Mouse (Mus musculus): Measurements from ENCODE around the gene Plekha7. TPM values are rescaled to one million over a fixed set of nuclear protein-coding genes. Genes with fewer than 3 reads are reported as not detected.
A peak's percentile ranks its signal among the peaks of the same experiment; 100 is the strongest.

Gene Plekha7
- polyA plus RNA-seq, 1 experiment from 2014 or later, result 6.9 TPM

GRCm38 (mm10) chr7:116149568-116149967 is 158.6 kb downstream of the Plekha7 start:
- no peak overlapping the region for H3K27ac ChIP-seq
- H3K4me1 ChIP-seq, result no peaks in the 10 kb centered on the region
- H3K27me3 ChIP-seq (ENCODE audit: low read depth, poor library complexity, severe bottlenecking), result no peaks in the 10 kb centered on the region
- WGBS, result 71% methylated on average over 4 of the region's 4 CpGs
- no peaks in the 10 kb centered on the region for H3K9me3 ChIP-seq (replicated peaks)
- no peak for DNase-seq (ENCODE audit: low spot score)
- H3K4me3 ChIP-seq, result no peak overlapping the region
- H3K36me3 ChIP-seq, result no peaks in the 10 kb centered on the region

- no peak for DNase-seq (ENCODE audit: low spot score)
- no peaks in the 10 kb centered on the region for H3K4me1 ChIP-seq
- H3K9me3 ChIP-seq (replicated peaks), result no peaks in the 10 kb centered on the region
- H3K36me3 ChIP-seq, result no peaks in the 10 kb centered on the region
- H3K27ac ChIP-seq, result no peak overlapping the region
- no peak overlapping the region for H3K4me3 ChIP-seq
- WGBS, result 90% methylated on average over 2 of the region's 2 CpGs
- H3K27me3 ChIP-seq (ENCODE audit: low read depth, poor library complexity, severe bottlenecking), result no peaks in the 10 kb centered on the region
Measured at GRCm38 (mm10) chr7:116147114-116147513, 161.1 kb downstream of the Plekha7 start.

- H3K9me3 ChIP-seq (replicated peaks), result no peaks in the 10 kb centered on the region
- no peak overlapping the region for H3K27ac ChIP-seq
- DNase-seq (ENCODE audit: low spot score), result no peak
- H3K27me3 ChIP-seq (ENCODE audit: low read depth, poor library complexity, severe bottlenecking), result no peaks in the 10 kb centered on the region
- 97% methylated on average over 6 of the region's 6 CpGs for WGBS
- H3K4me3 ChIP-seq, result no peak overlapping the region
- H3K36me3 ChIP-seq, result no peaks in the 10 kb centered on the region
- peaks cover 2% of the 10 kb centered on the region; the same call in 1 of the 2 replicates for H3K4me1 ChIP-seq
Measured at GRCm38 (mm10) chr7:116145030-116145429, 163.1 kb downstream of the Plekha7 start.

- Histone ChIP-seq H3K4me3 (no peak overlapping the region), H3K27me3 (ENCODE audit: low read depth, poor library complexity, severe bottlenecking) (0 out of 2 replicates have a peak, but pooled peaks cover 2% of the 10 kb centered on the region), H3K4me1 (peaks cover 17% of the 10 kb centered on the region), H3K36me3 (no peaks in the 10 kb centered on the region), H3K9me3 (replicated peaks) (no peaks in the 10 kb centered on the region), H3K27ac (0 out of 2 replicates have a peak overlapping the region, but pooled peaks have one; percentile 11)
- WGBS, result 73% methylated on average over 3 of the region's 3 CpGs
- no peak for DNase-seq (ENCODE audit: low spot score)
Measured at GRCm38 (mm10) chr7:116137671-116138070, 170.5 kb downstream of the Plekha7 start.

- Histone ChIP-seq H3K4me3 (no peak overlapping the region), H3K27ac (no peak overlapping the region), H3K27me3 (ENCODE audit: low read depth, poor library complexity, severe bottlenecking) (0 out of 2 replicates have a peak, but pooled peaks cover 2% of the 10 kb centered on the region), H3K36me3 (no peaks in the 10 kb centered on the region), H3K4me1 (peaks cover 19% of the 10 kb centered on the region), H3K9me3 (replicated peaks) (no peaks in the 10 kb centered on the region)
- no peak for DNase-seq (ENCODE audit: low spot score)
- 83% methylated on average over 12 of the region's 12 CpGs for WGBS
Measured at GRCm38 (mm10) chr7:116137149-116137548, 171.0 kb downstream of the Plekha7 start.

GRCm38 (mm10) chr7:116134413-116135292 is 173.5 kb downstream of the Plekha7 start:
- WGBS, result 77% methylated on average over 31 of the region's 31 CpGs
- Histone ChIP-seq H3K9me3 (replicated peaks) (no peaks in the 10 kb centered on the region), H3K27me3 (ENCODE audit: low read depth, poor library complexity, severe bottlenecking) (0 out of 2 replicates have a peak, but pooled peaks cover 2% of the 10 kb centered on the region), H3K4me1 (peaks cover 17% of the 10 kb centered on the region), H3K36me3 (no peaks in the 10 kb centered on the region), H3K4me3 (no peak overlapping the region), H3K27ac (no peak overlapping the region)
- no peak for DNase-seq (ENCODE audit: low spot score)

GRCm38 (mm10) chr7:116132078-116132477 is 176.1 kb downstream of the Plekha7 start:
- Histone ChIP-seq H3K4me3 (no peak overlapping the region), H3K27ac (peak overlapping the region; percentile 58), H3K27me3 (ENCODE audit: low read depth, poor library complexity, severe bottlenecking) (0 out of 2 replicates have a peak, but pooled peaks cover 2% of the 10 kb centered on the region), H3K36me3 (no peaks in the 10 kb centered on the region), H3K4me1 (peaks cover 12% of the 10 kb centered on the region; the same call in 1 of the 2 replicates), H3K9me3 (replicated peaks) (no peaks in the 10 kb centered on the region)
- peak; percentile 87 for DNase-seq (ENCODE audit: low spot score)
- WGBS, result 4% methylated on average over 5 of the region's 5 CpGs

GRCm38 (mm10) chr7:116131390-116131789 is 176.8 kb downstream of the Plekha7 start:
- Histone ChIP-seq H3K9me3 (replicated peaks) (no peaks in the 10 kb centered on the region), H3K27ac (peak overlapping the region; percentile 58), H3K4me1 (peaks cover 13% of the 10 kb centered on the region; the same call in 1 of the 2 replicates), H3K36me3 (no peaks in the 10 kb centered on the region), H3K27me3 (ENCODE audit: low read depth, poor library complexity, severe bottlenecking) (0 out of 2 replicates have a peak, but pooled peaks cover 2% of the 10 kb centered on the region), H3K4me3 (no peak overlapping the region)
- DNase-seq (ENCODE audit: low spot score), result no peak
- 27% methylated on average over 4 of the region's 4 CpGs for WGBS

- no peaks in the 10 kb centered on the region for H3K36me3 ChIP-seq
- H3K4me3 ChIP-seq, result no peak overlapping the region
- H3K27ac ChIP-seq, result no peak overlapping the region
- 92% methylated on average over 10 of the region's 10 CpGs for WGBS
- peaks cover 26% of the 10 kb centered on the region for H3K4me1 ChIP-seq
- no peak for DNase-seq (ENCODE audit: low spot score)
- no peaks in the 10 kb centered on the region for H3K9me3 ChIP-seq (replicated peaks)
- H3K27me3 ChIP-seq (ENCODE audit: low read depth, poor library complexity, severe bottlenecking), result 0 out of 2 replicates have a peak, but pooled peaks cover under 1% of the 10 kb centered on the region
Measured at GRCm38 (mm10) chr7:116129374-116129773, 178.8 kb downstream of the Plekha7 start.

- Histone ChIP-seq H3K4me1 (peaks cover 33% of the 10 kb centered on the region), H3K36me3 (no peaks in the 10 kb centered on the region), H3K9me3 (replicated peaks) (no peaks in the 10 kb centered on the region), H3K27me3 (ENCODE audit: low read depth, poor library complexity, severe bottlenecking) (no peaks in the 10 kb centered on the region), H3K27ac (no peak overlapping the region), H3K4me3 (no peak overlapping the region)
- 92% methylated on average over 8 of the region's 8 CpGs for WGBS
- no peak for DNase-seq (ENCODE audit: low spot score)
Measured at GRCm38 (mm10) chr7:116128286-116128685, 179.9 kb downstream of the Plekha7 start.

GRCm38 (mm10) chr7:116127052-116127451 is 181.1 kb downstream of the Plekha7 start:
- H3K4me1 ChIP-seq, result peaks cover 31% of the 10 kb centered on the region
- WGBS, result 83% methylated on average over 2 of the region's 2 CpGs
- DNase-seq (ENCODE audit: low spot score), result no peak
- H3K36me3 ChIP-seq, result no peaks in the 10 kb centered on the region
- no peak overlapping the region for H3K27ac ChIP-seq
- H3K4me3 ChIP-seq, result no peak overlapping the region
- H3K9me3 ChIP-seq (replicated peaks), result no peaks in the 10 kb centered on the region
- H3K27me3 ChIP-seq (ENCODE audit: low read depth, poor library complexity, severe bottlenecking), result no peaks in the 10 kb centered on the region

- H3K4me1 ChIP-seq, result peaks cover 28% of the 10 kb centered on the region
- no peak overlapping the region for H3K4me3 ChIP-seq
- no peaks in the 10 kb centered on the region for H3K36me3 ChIP-seq
- H3K27me3 ChIP-seq (ENCODE audit: low read depth, poor library complexity, severe bottlenecking), result no peaks in the 10 kb centered on the region
- WGBS, result 77% methylated on average over 7 of the region's 7 CpGs
- H3K27ac ChIP-seq, result peak overlapping the region; percentile 36; the same call in 1 of the 2 replicates
- no peaks in the 10 kb centered on the region for H3K9me3 ChIP-seq (replicated peaks)
- DNase-seq (ENCODE audit: low spot score), result no peak
Measured at GRCm38 (mm10) chr7:116125671-116126070, 182.5 kb downstream of the Plekha7 start.

- Histone ChIP-seq H3K27me3 (ENCODE audit: low read depth, poor library complexity, severe bottlenecking) (no peaks in the 10 kb centered on the region), H3K9me3 (replicated peaks) (no peaks in the 10 kb centered on the region), H3K27ac (no peak overlapping the region), H3K4me3 (no peak overlapping the region), H3K36me3 (no peaks in the 10 kb centered on the region), H3K4me1 (peaks cover 28% of the 10 kb centered on the region)
- 80% methylated on average over 12 of the region's 12 CpGs for WGBS
- DNase-seq (ENCODE audit: low spot score), result no peak
Measured at GRCm38 (mm10) chr7:116124057-116124456, 184.1 kb downstream of the Plekha7 start.
